Mouse (Mus musculus) limb, embryonic 12.5 days (tissue): ENCODE data around the gene Kdm1a. TPM values are rescaled to one million over a fixed set of nuclear protein-coding genes. Genes with fewer than 3 reads are reported as not detected.

Source experiments
- ATAC-seq: fragments of 200-750 bp; cut with Nextera tagmentation; 2 replicates; pipeline ENCODE4 v1.8.0; 2017; ENCODE audit warnings: low read depth, moderate TSS enrichment; ENCODE audit not compliant: insufficient number of reproducible peaks, insufficient read depth, low FRiP score, low TSS enrichment
- H3K27ac ChIP-seq: fragments of 300-500 bp; sonication (generic); 2 replicates; pipeline ENCODE4 v1.5.1; 2016; ENCODE audit warnings: mild to moderate bottlenecking, moderate library complexity
- H3K27me3 ChIP-seq: fragments of 300-500 bp; sonication (generic); 2 replicates; pipeline ENCODE4 v1.6.1; 2016; ENCODE audit warnings: mild to moderate bottlenecking, moderate library complexity
- H3K36me3 ChIP-seq: fragments of 300-500 bp; sonication (generic); 2 replicates; pipeline ENCODE4 v1.6.1; 2016; ENCODE audit warnings: mild to moderate bottlenecking, moderate library complexity
- H3K4me1 ChIP-seq: fragments of 300-500 bp; sonication (generic); replicated peaks from 2 replicates; pipeline ENCODE4 v1.6.1; 2016
- H3K4me2 ChIP-seq: fragments of 300-500 bp; sonication (generic); 2 replicates; pipeline ENCODE4 v1.6.1; 2016; ENCODE audit warnings: mild to moderate bottlenecking, moderate library complexity
- H3K4me3 ChIP-seq: fragments of 300-500 bp; sonication (generic); replicated peaks from 2 replicates; pipeline ENCODE4 v1.5.1; 2016; ENCODE audit warnings: mild to moderate bottlenecking
- H3K9ac ChIP-seq: fragments of 300-500 bp; sonication (generic); replicated peaks from 2 replicates; pipeline ENCODE4 v1.6.1; 2016; ENCODE audit warnings: mild to moderate bottlenecking, moderate library complexity
- H3K9me3 ChIP-seq: fragments of 300-500 bp; sonication (generic); 2 replicates; pipeline ENCODE4 v1.6.1; 2016; ENCODE audit warnings: mild to moderate bottlenecking, moderate library complexity
- WGBS: fragments of 180-500 bp; shearing (Covaris S2); methylation state at CpG from one replicate; pipeline ENCODE4 v1.1.7; 2016; 5-methylcytosine and 5-hydroxymethylcytosine counted together
- polyA plus RNA-seq: library from polyadenylated mRNA; unstranded; fragments of >200 nt; fragmentation: Nextera tagmentation; extraction: Ambion mirVana; gene quantifications from 2 replicates; pipeline ENCODE4 v1.2.1, GENCODE M21; 2016

Gene Kdm1a
- polyA plus RNA-seq, 1 experiment from 2014 or later = 79.7 TPM

DNA sequence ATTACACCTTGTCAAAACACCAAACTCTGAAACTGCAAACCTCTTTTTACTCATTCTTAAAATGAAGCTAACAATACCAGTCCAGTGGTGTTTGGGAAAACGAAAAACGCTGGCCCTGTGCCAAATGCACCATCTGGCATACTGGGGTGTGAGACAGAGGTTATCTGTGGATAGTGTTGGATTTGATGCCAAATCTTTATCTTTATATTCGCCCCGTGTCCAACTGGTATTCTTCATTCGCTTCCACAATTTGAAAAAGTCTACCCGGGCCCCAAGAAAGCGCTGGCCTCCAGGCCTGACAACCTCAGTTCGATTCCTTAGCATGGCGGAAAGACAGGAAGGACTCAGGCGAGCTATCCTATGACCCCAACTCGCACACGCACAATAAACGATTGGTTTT is 1.0 kb downstream of the Kdm1a start:
- peaks cover 10% of the 10 kb centered on the region for H3K4me1 ChIP-seq
- no peaks in the 10 kb centered on the region for H3K27me3 ChIP-seq
- under 1% methylated on average over 13 of the region's 13 CpGs for WGBS
- H3K36me3 ChIP-seq = 0 out of 2 replicates have a peak, but pooled peaks cover 7% of the 10 kb centered on the region
- H3K9ac ChIP-seq = peak overlapping the region; percentile 100
- H3K9me3 ChIP-seq = no peaks in the 10 kb centered on the region
- H3K27ac ChIP-seq = peak overlapping the region; percentile 96
- no peak for ATAC-seq
- H3K4me3 ChIP-seq = peak overlapping the region; percentile 99
- H3K4me2 ChIP-seq = peak overlapping the region; percentile 68

DNA sequence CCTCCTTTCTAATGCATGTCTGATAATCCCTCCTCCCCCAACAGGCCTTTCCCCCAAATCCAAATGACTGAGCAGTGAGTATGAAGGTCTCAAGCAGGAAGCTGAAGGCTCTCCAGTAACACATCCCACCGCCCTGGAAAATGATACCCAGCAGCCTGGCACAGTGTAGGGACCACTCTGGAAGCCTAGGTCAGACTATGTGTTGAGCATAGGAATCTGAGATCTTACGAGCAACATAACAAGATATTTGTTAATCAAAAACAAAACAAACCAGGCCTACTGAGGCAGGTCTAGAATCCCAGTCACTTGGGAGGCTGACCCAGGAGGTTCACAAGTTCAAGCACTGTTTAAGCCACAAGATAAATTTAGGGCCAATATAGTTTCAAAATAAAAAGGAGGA is 2.0 kb downstream of the Kdm1a start:
- 86% methylated on average over 2 of the region's 2 CpGs for WGBS
- H3K27me3 ChIP-seq = no peaks in the 10 kb centered on the region
- 0 out of 2 replicates have a peak, but pooled peaks cover 7% of the 10 kb centered on the region for H3K36me3 ChIP-seq
- no peak overlapping the region; the same call in 1 of the 2 replicates for H3K9ac ChIP-seq
- H3K4me1 ChIP-seq = peaks cover 10% of the 10 kb centered on the region
- peak overlapping the region; percentile 99 for H3K4me3 ChIP-seq
- H3K27ac ChIP-seq = no peak overlapping the region
- peak overlapping the region; percentile 68 for H3K4me2 ChIP-seq
- ATAC-seq = no peak
- no peaks in the 10 kb centered on the region for H3K9me3 ChIP-seq

DNA sequence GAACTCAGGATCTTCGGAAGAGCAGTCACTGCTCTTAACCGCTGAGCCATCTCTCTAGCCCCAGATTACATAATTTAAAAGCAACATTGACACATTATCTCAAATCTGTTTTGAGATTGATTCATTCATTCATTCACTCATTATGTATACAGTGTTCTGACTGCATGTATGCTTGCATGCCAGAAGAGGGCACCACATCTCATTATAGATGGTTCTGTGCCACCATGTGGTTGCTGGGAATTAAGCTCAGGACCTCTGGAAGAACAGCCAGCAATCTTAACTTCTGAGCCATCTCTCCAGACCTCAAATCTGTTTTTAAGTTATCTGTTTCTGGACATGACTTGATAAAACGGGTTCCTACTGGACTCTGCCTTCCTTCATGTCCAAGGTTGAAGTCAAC is 2.7 kb downstream of the Kdm1a start:
- no peak overlapping the region for H3K27ac ChIP-seq
- no peak overlapping the region for H3K4me2 ChIP-seq
- H3K9me3 ChIP-seq = no peaks in the 10 kb centered on the region
- no peaks in the 10 kb centered on the region for H3K27me3 ChIP-seq
- H3K36me3 ChIP-seq = peaks cover 8% of the 10 kb centered on the region; the same call in 1 of the 2 replicates
- WGBS = 95% methylated on average over 3 of the region's 3 CpGs
- no peak overlapping the region for H3K4me3 ChIP-seq
- ATAC-seq = no peak
- H3K4me1 ChIP-seq = peaks cover 10% of the 10 kb centered on the region
- H3K9ac ChIP-seq = no peak overlapping the region

GRCm38 (mm10) chr4:136598268-136598876 is 4.2 kb downstream of the Kdm1a start:
- WGBS = 94% methylated on average over 7 of the region's 7 CpGs
- Histone ChIP-seq H3K36me3 (peaks cover 11% of the 10 kb centered on the region; the same call in 1 of the 2 replicates), H3K4me2 (no peak overlapping the region), H3K9ac (no peak overlapping the region), H3K27ac (no peak overlapping the region), H3K9me3 (no peaks in the 10 kb centered on the region), H3K4me1 (peaks cover 10% of the 10 kb centered on the region), H3K4me3 (no peak overlapping the region), H3K27me3 (no peaks in the 10 kb centered on the region)
- ATAC-seq = no peak

DNA sequence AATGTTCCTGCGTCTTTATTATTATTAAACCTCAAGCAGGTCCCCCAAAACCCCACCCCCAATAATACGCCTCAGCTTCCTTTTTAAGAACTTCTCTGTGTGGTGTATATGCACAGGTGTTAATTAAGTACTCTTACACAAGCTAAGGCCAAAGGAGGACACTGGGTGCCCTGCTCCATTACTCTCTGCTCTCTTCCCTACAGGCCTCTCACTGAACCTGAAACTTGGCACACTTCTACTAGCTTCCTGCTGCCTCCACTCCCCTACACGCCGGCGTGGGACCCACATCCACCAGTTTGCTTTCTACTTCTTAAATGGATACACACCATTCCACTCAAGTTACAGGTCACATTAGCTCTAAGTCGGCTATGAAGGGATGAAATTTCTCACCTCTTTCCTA is 7.3 kb downstream of the Kdm1a start:
- ATAC-seq = no peak
- H3K36me3 ChIP-seq = peaks cover 25% of the 10 kb centered on the region
- H3K4me2 ChIP-seq = no peak overlapping the region
- WGBS = 89% methylated on average over 6 of the region's 6 CpGs
- H3K9me3 ChIP-seq = no peaks in the 10 kb centered on the region
- no peak overlapping the region for H3K4me3 ChIP-seq
- H3K27me3 ChIP-seq = no peaks in the 10 kb centered on the region
- H3K4me1 ChIP-seq = no peaks in the 10 kb centered on the region; the same call in 1 of the 2 replicates
- no peak overlapping the region for H3K9ac ChIP-seq
- no peak overlapping the region for H3K27ac ChIP-seq

DNA sequence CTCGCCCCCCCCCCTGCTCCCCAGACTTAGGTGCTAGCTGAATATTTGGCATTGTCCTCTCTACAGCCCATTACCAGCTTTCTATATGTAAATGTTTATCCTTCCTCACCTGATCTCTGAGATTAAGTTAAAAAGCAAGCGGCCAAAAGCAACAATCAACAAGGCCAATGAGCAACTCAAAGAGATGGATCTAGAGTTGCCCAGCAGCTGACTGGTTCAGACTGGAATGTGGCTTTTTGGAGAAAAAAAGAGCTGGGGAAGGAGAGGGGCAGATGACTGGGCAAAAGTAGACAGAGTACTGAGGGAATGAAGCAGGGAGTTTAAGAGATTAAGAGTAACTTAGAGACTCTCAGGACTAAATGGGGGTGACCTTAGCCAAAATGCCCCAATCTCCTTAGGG is 8.5 kb downstream of the Kdm1a start:
- H3K27me3 ChIP-seq = no peaks in the 10 kb centered on the region
- H3K4me2 ChIP-seq = no peak overlapping the region
- H3K9me3 ChIP-seq = no peaks in the 10 kb centered on the region
- H3K36me3 ChIP-seq = peaks cover 36% of the 10 kb centered on the region
- H3K4me3 ChIP-seq = no peak overlapping the region
- H3K4me1 ChIP-seq = no peaks in the 10 kb centered on the region; the same call in 1 of the 2 replicates
- H3K27ac ChIP-seq = no peak overlapping the region
- ATAC-seq = no peak
- no peak overlapping the region for H3K9ac ChIP-seq
- WGBS = 93% methylated on average over 2 of the region's 2 CpGs

GRCm38 (mm10) chr4:136592111-136592510 is 10.4 kb downstream of the Kdm1a start:
- H3K9me3 ChIP-seq = no peaks in the 10 kb centered on the region
- H3K27ac ChIP-seq = no peak overlapping the region
- H3K4me2 ChIP-seq = no peak overlapping the region
- H3K36me3 ChIP-seq = peaks cover 36% of the 10 kb centered on the region
- 71% methylated on average over 4 of the region's 4 CpGs for WGBS
- H3K4me1 ChIP-seq = peaks cover 5% of the 10 kb centered on the region
- no peaks in the 10 kb centered on the region for H3K27me3 ChIP-seq
- no peak for ATAC-seq
- H3K9ac ChIP-seq = no peak overlapping the region
- no peak overlapping the region for H3K4me3 ChIP-seq

DNA sequence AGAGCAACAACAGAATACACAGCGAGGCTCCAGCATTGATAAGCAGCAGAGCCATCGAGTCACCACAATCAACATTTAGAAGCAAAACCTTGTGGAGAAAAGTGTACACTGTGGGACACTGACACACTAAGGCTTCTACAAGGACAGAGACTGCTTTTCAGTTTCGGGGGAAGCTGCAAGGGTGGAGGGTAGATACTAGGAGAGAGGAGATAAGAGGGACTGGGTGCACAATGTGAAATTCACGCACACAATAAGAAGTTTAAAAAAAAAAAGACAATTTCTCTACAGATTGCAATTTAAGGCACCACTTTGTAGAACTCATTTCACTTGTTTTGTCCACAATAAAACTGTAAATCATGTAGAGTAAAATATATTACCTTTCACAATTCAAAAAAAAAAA is 14.5 kb downstream of the Kdm1a start:
- ATAC-seq = no peak
- H3K4me2 ChIP-seq = no peak overlapping the region
- 97% methylated on average over 4 of the region's 4 CpGs for WGBS
- no peaks in the 10 kb centered on the region for H3K9me3 ChIP-seq
- peaks cover 38% of the 10 kb centered on the region for H3K36me3 ChIP-seq
- no peak overlapping the region for H3K4me3 ChIP-seq
- H3K27me3 ChIP-seq = no peaks in the 10 kb centered on the region
- H3K4me1 ChIP-seq = peaks cover 9% of the 10 kb centered on the region
- no peak overlapping the region for H3K9ac ChIP-seq
- no peak overlapping the region for H3K27ac ChIP-seq

DNA sequence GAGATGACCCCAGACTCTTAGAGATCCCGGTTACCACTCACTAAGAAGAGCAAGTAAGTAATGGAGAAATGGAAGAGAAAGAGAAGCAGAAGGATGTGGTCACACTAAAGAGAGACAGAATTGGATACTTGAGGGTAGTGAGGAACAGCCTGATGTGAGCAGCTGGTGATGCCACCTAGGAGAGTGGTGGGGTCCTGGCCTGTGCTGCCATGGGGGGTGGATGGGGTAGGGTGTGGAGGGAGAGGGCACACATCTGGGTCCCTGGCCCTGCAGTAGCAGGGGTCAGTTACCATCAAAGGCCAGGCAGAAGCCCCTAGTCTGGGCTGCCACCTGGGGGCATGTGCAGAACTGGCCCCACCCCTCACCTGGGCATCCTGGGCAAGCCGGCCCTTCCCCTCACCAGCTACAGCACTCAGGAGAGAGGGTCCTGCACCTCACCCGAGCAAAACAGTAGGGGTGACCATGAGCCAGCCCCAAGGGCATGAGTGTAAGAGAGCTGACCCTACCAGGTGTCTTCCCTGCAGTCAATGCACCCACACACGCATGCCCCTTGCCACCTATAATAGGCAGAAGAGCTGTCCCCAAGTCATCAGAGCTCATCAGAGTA is 15.2 kb downstream of the Kdm1a start:
- no peak for ATAC-seq

GRCm38 (mm10) chr4:136581885-136582284 is 20.6 kb downstream of the Kdm1a start:
- peaks cover 14% of the 10 kb centered on the region; the same call in 1 of the 2 replicates for H3K36me3 ChIP-seq
- H3K27ac ChIP-seq = no peak overlapping the region
- no peak for ATAC-seq
- H3K27me3 ChIP-seq = no peaks in the 10 kb centered on the region
- whole genome bisulfite sequencing = 90% methylated on average over 3 of the region's 3 CpGs
- no peak overlapping the region for H3K9ac ChIP-seq
- H3K4me3 ChIP-seq = no peak overlapping the region
- H3K4me1 ChIP-seq = peaks cover 7% of the 10 kb centered on the region; the same call in 1 of the 2 replicates
- no peaks in the 10 kb centered on the region for H3K9me3 ChIP-seq
- no peak overlapping the region for H3K4me2 ChIP-seq

More for the DNA sequence above, 15.2 kb downstream of the Kdm1a start:
- Histone ChIP-seq H3K4me2 (no peak overlapping the region), H3K27me3 (no peaks in the 10 kb centered on the region), H3K27ac (no peak overlapping the region), H3K9me3 (no peaks in the 10 kb centered on the region), H3K4me3 (no peak overlapping the region), H3K36me3 (peaks cover 34% of the 10 kb centered on the region), H3K4me1 (peaks cover 12% of the 10 kb centered on the region), H3K9ac (no peak overlapping the region)
- WGBS = 84% methylated on average over 4 of the region's 4 CpGs

- no peak for ATAC-seq
- Histone ChIP-seq H3K4me2 (no peak overlapping the region), H3K4me3 (no peak overlapping the region), H3K9ac (no peak overlapping the region), H3K9me3 (no peaks in the 10 kb centered on the region), H3K27me3 (no peaks in the 10 kb centered on the region), H3K36me3 (peaks cover 79% of the 10 kb centered on the region), H3K4me1 (no peaks in the 10 kb centered on the region), H3K27ac (no peak overlapping the region)
These were observed 32.5 kb downstream of the Kdm1a start for GRCm38 (mm10) chr4:136569998-136570397.

GRCm38 (mm10) chr4:136568629-136569028 is 33.9 kb downstream of the Kdm1a start:
- H3K9ac ChIP-seq = no peak overlapping the region
- no peak overlapping the region for H3K4me2 ChIP-seq
- H3K36me3 ChIP-seq = peaks cover 90% of the 10 kb centered on the region
- no peak overlapping the region for H3K27ac ChIP-seq
- H3K27me3 ChIP-seq = no peaks in the 10 kb centered on the region
- H3K9me3 ChIP-seq = no peaks in the 10 kb centered on the region
- 83% methylated on average over 3 of the region's 3 CpGs for WGBS
- no peak for ATAC-seq
- H3K4me3 ChIP-seq = no peak overlapping the region
- H3K4me1 ChIP-seq = no peaks in the 10 kb centered on the region
